21 mouse cellular contexts compared by ENCODE assay signal in genomic region chr8:86853989-86854373, GRCm38 (mm10). TPM values are rescaled to one million over a fixed set of nuclear protein-coding genes. Genes with fewer than 3 reads are reported as not detected.
DNase-seq lines count a peak whose midpoint lies in the region; ATAC-seq and TF ChIP-seq lines count a peak whose summit lies in the region.
"Had no signal": no experiment of that assay in that cellular context is flagged by ENCODE, and none has a peak within 500 bp of the region (broad histone marks: within the 10 kb centered on the region; RNA-seq: fewer than 3 reads in every experiment).

No protein-coding gene starts in this region.

- H3K4me1 ChIP-seq in midbrain, embryonic 11.5 days (ENCODE audit: control insufficient read depth, insufficient read depth, low read length) = peaks cover 25% of the 10 kb centered on the region
- 0 out of 2 replicates have a peak, but pooled peaks cover 2% of the 10 kb centered on the region for H3K4me1 ChIP-seq in midbrain, embryonic 14.5 days (ENCODE audit: control insufficient read depth, insufficient read depth, low read length)
- H3K4me1 ChIP-seq in neural tube, embryonic 15.5 days = peaks cover 17% of the 10 kb centered on the region

- TF ChIP-seq CTCF in gastrocnemius, adult 2 months (IDR thresholded peaks at IDR 0.05) = no peak

- no peaks in the 10 kb centered on the region for H3K27me3 ChIP-seq in midbrain, embryonic 11.5 days (ENCODE audit: control insufficient read depth, insufficient read depth, low read length)
- H3K27me3 ChIP-seq in midbrain, embryonic 14.5 days (ENCODE audit: control insufficient read depth, insufficient read depth, low read length) = no peaks in the 10 kb centered on the region
- H3K27me3 ChIP-seq in neural tube, embryonic 15.5 days (replicated peaks) = no peaks in the 10 kb centered on the region
- H3K27me3 ChIP-seq: CH12.LX; embryonic facial prominence, embryonic 15.5 days; forebrain, embryonic 12.5 days; heart, embryonic 13.5 days; Patski had no signal

- H3K4me3 ChIP-seq in gastrocnemius, adult 2 months = no peak overlapping the region
- H3K4me3 ChIP-seq in midbrain, embryonic 11.5 days (ENCODE audit: low read depth, low read length) = no peak overlapping the region
- no peak overlapping the region for H3K4me3 ChIP-seq in midbrain, embryonic 14.5 days (replicated peaks; ENCODE audit: low read depth, low read length)
- H3K4me3 ChIP-seq in neural tube, embryonic 15.5 days (replicated peaks) = no peak overlapping the region
- H3K4me3 ChIP-seq: embryonic facial prominence, embryonic 15.5 days; erythroblast, embryonic 14.5 days; forebrain, embryonic 12.5 days; heart, embryonic 13.5 days had no signal

- H3K36me3 ChIP-seq in midbrain, embryonic 11.5 days (ENCODE audit: control insufficient read depth, insufficient read depth, low read length) = no peaks in the 10 kb centered on the region
- H3K36me3 ChIP-seq in midbrain, embryonic 14.5 days (ENCODE audit: control insufficient read depth, insufficient read depth, low read length) = 0 out of 2 replicates have a peak, but pooled peaks cover 16% of the 10 kb centered on the region
- H3K36me3 ChIP-seq in neural tube, embryonic 15.5 days = 0 out of 2 replicates have a peak, but pooled peaks cover 3% of the 10 kb centered on the region

- H3K4me2 ChIP-seq in midbrain, embryonic 11.5 days = no peak overlapping the region
- no peak overlapping the region for H3K4me2 ChIP-seq in midbrain, embryonic 14.5 days (ENCODE audit: low read length)
- H3K4me2 ChIP-seq in neural tube, embryonic 15.5 days = no peak overlapping the region
- H3K4me2 ChIP-seq: embryonic facial prominence, embryonic 15.5 days; forebrain, embryonic 12.5 days; heart, embryonic 13.5 days had no signal

- H3K27ac ChIP-seq in gastrocnemius, adult 2 months = peak overlapping the region; percentile 43
- H3K27ac ChIP-seq in midbrain, embryonic 11.5 days (ENCODE audit: low read depth, low read length) = no peak overlapping the region
- H3K27ac ChIP-seq in midbrain, embryonic 14.5 days (replicated peaks; ENCODE audit: low read depth, low read length) = no peak overlapping the region
- H3K27ac ChIP-seq in neural tube, embryonic 15.5 days (replicated peaks) = no peak overlapping the region
- H3K27ac ChIP-seq: embryonic facial prominence, embryonic 15.5 days; forebrain, embryonic 12.5 days; heart, embryonic 13.5 days had no signal

- H3K9ac ChIP-seq in midbrain, embryonic 11.5 days (ENCODE audit: low read length) = no peak overlapping the region
- H3K9ac ChIP-seq in midbrain, embryonic 14.5 days (replicated peaks; ENCODE audit: low read length) = no peak overlapping the region
- no peak overlapping the region for H3K9ac ChIP-seq in neural tube, embryonic 15.5 days (replicated peaks)
- H3K9ac ChIP-seq: embryonic facial prominence, embryonic 15.5 days; heart, embryonic 13.5 days had no signal

- intact Hi-C loops in gastrocnemius, adult 2 months (cut with DNase I) = loop anchor here (5.0 kb wide), 1 partner anchor 48 kb away; no protein-coding TSS in a partner anchor
- intact Hi-C loops in gastrocnemius, postnatal 36 days (cut with DNase I) = no loop called here

- H3K9me3 ChIP-seq in midbrain, embryonic 11.5 days (ENCODE audit: control insufficient read depth, low read length) = no peaks in the 10 kb centered on the region
- no peaks in the 10 kb centered on the region for H3K9me3 ChIP-seq in midbrain, embryonic 14.5 days (ENCODE audit: control insufficient read depth, low read length)
- H3K9me3 ChIP-seq in neural tube, embryonic 15.5 days (replicated peaks) = no peaks in the 10 kb centered on the region
- H3K9me3 ChIP-seq: embryonic facial prominence, embryonic 15.5 days; forebrain, embryonic 12.5 days; heart, embryonic 13.5 days had no signal

- WGBS in midbrain, embryonic 11.5 days = 85% methylated on average over 2 of the region's 2 CpGs
- WGBS in midbrain, embryonic 14.5 days = 81% methylated on average over 2 of the region's 2 CpGs
- WGBS in neural tube, embryonic 15.5 days = 71% methylated on average over 2 of the region's 2 CpGs

- no peak for ATAC-seq in midbrain, embryonic 11.5 days (ENCODE audit: low FRiP score)
- ATAC-seq in midbrain, embryonic 14.5 days (ENCODE audit: low FRiP score, low TSS enrichment) = no peak
- no peak for ATAC-seq in neural tube, embryonic 15.5 days (ENCODE audit: low FRiP score)
- ATAC-seq: forebrain, embryonic 16.5 days; hindbrain, embryonic 16.5 days; Patski had no signal

- DNase-seq in gastrocnemius, adult 2 months = no peak
- no peak for DNase-seq in gastrocnemius, postnatal 36 days
- peak; percentile 27 for DNase-seq in kidney, postnatal 14 days
- DNase-seq in kidney, adult 11 months = no peak
- peak; percentile 76 for DNase-seq in midbrain, embryonic 11.5 days (ENCODE audit: low spot score, missing footprints)
- DNase-seq in midbrain, embryonic 14.5 days = no peak
- DNase-seq: adrenal gland, adult 8-10 months; adrenal gland, postnatal 36 days; cerebellum, adult 2 months; cerebellum, postnatal 10 days; gastrocnemius, postnatal 14 days; heart, postnatal 36 days had no signal

RNA-seq across cellular contexts. Expression of gene N4bp1, which starts 31.1 kb away (rescaled TPM):
- total RNA-seq in gastrocnemius, adult 2 months (2021) = 10 to 100 TPM; 16.6 to 18.2 TPM
- total RNA-seq in gastrocnemius, postnatal 36 days (2021) = 10 to 100 TPM; 15.0 to 16.1 TPM
- polyA plus RNA-seq in midbrain, embryonic 11.5 days (2014; fragmentation: Nextera tagmentation; extraction: Ambion mirVana) = 10.2 and 10.8 TPM in 2 replicates
- 13.6 and 14.6 TPM in 2 replicates for polyA plus RNA-seq in midbrain, embryonic 14.5 days (2014; fragmentation: Nextera tagmentation; extraction: Ambion mirVana)
- polyA plus RNA-seq in neural tube, embryonic 15.5 days (2015; fragmentation: Nextera tagmentation; extraction: Ambion mirVana) = 8.7 and 8.9 TPM in 2 replicates

Comparison
In these comparisons a context has a peak if more than half of its experiments do, and no peak if none do; other contexts are left out.
1. DNase-seq: peak in kidney, postnatal 14 days (single experiment) and midbrain, embryonic 11.5 days (single experiment); none in gastrocnemius, adult 2 months (single experiment), gastrocnemius, postnatal 36 days (0 of 2), kidney, adult 11 months (single experiment) and midbrain, embryonic 14.5 days (single experiment).